Mouse (Mus musculus): ENCODE data around the gene Akap13. TPM values are rescaled to one million over a fixed set of nuclear protein-coding genes. Genes with fewer than 3 reads are reported as not detected.
"Not testable (repeated sequence)": the region's sequence is repeated elsewhere in the genome, so short reads cannot be mapped to it uniquely, and the experiment has no call there.

Gene Akap13
- polyA plus RNA-seq, 1 experiment from 2014 or later = 33.4 TPM

GRCm38 (mm10) chr7:75608716-75609115 is 153.4 kb downstream of the Akap13 start:
- Histone ChIP-seq H3K4me2 (no peak overlapping the region), H3K9ac (no peak overlapping the region), H3K36me3 (peaks cover 41% of the 10 kb centered on the region), H3K9me3 (replicated peaks) (no peaks in the 10 kb centered on the region), H3K4me1 (replicated peaks) (peaks cover 46% of the 10 kb centered on the region), H3K27ac (peak overlapping the region; percentile 94), H3K4me3 (replicated peaks) (no peak overlapping the region), H3K27me3 (no peaks in the 10 kb centered on the region)
- 71% methylated on average over 5 of the region's 5 CpGs for WGBS (ENCODE audit: insufficient replicate concordance)
- DNase-seq (no peak), ATAC-seq (ENCODE audit: low read depth) (no peak)

GRCm38 (mm10) chr7:75609456-75610262 is 154.3 kb downstream of the Akap13 start:
- 65% methylated on average over 14 of the region's 14 CpGs for WGBS (ENCODE audit: insufficient replicate concordance)
- DNase-seq = no peak
- H3K27ac ChIP-seq = peak overlapping the region; percentile 94
- peaks cover 55% of the 10 kb centered on the region for H3K4me1 ChIP-seq (replicated peaks)
- H3K9ac ChIP-seq = peak overlapping the region; percentile 79; the same call in 1 of the 2 replicates
- peaks cover 41% of the 10 kb centered on the region for H3K36me3 ChIP-seq
- H3K4me3 ChIP-seq (replicated peaks) = peak overlapping the region; percentile 21; the same call in 1 of the 2 replicates
- H3K9me3 ChIP-seq (replicated peaks) = no peaks in the 10 kb centered on the region
- H3K27me3 ChIP-seq = no peaks in the 10 kb centered on the region
- peak overlapping the region; percentile 65 for H3K4me2 ChIP-seq
- no peak for ATAC-seq (ENCODE audit: low read depth)

- ATAC-seq (ENCODE audit: low read depth) = peak; percentile 40
- Histone ChIP-seq H3K27me3 (no peaks in the 10 kb centered on the region), H3K4me1 (replicated peaks) (peaks cover 61% of the 10 kb centered on the region), H3K9ac (peak overlapping the region; percentile 79), H3K27ac (peak overlapping the region; percentile 94), H3K36me3 (peaks cover 44% of the 10 kb centered on the region), H3K9me3 (replicated peaks) (no peaks in the 10 kb centered on the region), H3K4me2 (peak overlapping the region; percentile 65), H3K4me3 (replicated peaks) (peak overlapping the region; percentile 21)
- no peak for DNase-seq
- 34% methylated on average over 9 of the region's 9 CpGs for WGBS (ENCODE audit: insufficient replicate concordance)
These were observed 155.1 kb downstream of the Akap13 start for GRCm38 (mm10) chr7:75610391-75610790.

- peak overlapping the region; percentile 79 for H3K9ac ChIP-seq
- peaks cover 71% of the 10 kb centered on the region for H3K4me1 ChIP-seq (replicated peaks)
These were observed 156.1 kb downstream of the Akap13 start for GRCm38 (mm10) chr7:75611261-75611950.

GRCm38 (mm10) chr7:75612000-75612682 is 156.8 kb downstream of the Akap13 start:
- ATAC-seq (ENCODE audit: low read depth) (peak; percentile 99), DNase-seq (peak; percentile 88)
- Histone ChIP-seq H3K4me2 (peak overlapping the region; percentile 65), H3K9me3 (replicated peaks) (no peaks in the 10 kb centered on the region), H3K36me3 (peaks cover 59% of the 10 kb centered on the region), H3K27ac (peak overlapping the region; percentile 94), H3K9ac (peak overlapping the region; percentile 79), H3K27me3 (no peaks in the 10 kb centered on the region), H3K4me3 (replicated peaks) (peak overlapping the region; percentile 66), H3K4me1 (replicated peaks) (peaks cover 78% of the 10 kb centered on the region)
- WGBS (ENCODE audit: insufficient replicate concordance) = 3% methylated on average over 13 of the region's 13 CpGs

More at GRCm38 (mm10) chr7:75611261-75611950, 156.1 kb downstream of the Akap13 start:
- H3K4me3 ChIP-seq (replicated peaks) = peak overlapping the region; percentile 66
- peaks cover 51% of the 10 kb centered on the region for H3K36me3 ChIP-seq
- 56% methylated on average over 15 of the region's 15 CpGs for WGBS (ENCODE audit: insufficient replicate concordance)
- ATAC-seq (ENCODE audit: low read depth) (peak; percentile 2; the same call in 1 of the 2 replicates), DNase-seq (no peak)
- peak overlapping the region; percentile 94 for H3K27ac ChIP-seq
- H3K4me2 ChIP-seq = peak overlapping the region; percentile 65
- H3K9me3 ChIP-seq (replicated peaks) = no peaks in the 10 kb centered on the region
- no peaks in the 10 kb centered on the region for H3K27me3 ChIP-seq

GRCm38 (mm10) chr7:75612683-75613053 is 157.3 kb downstream of the Akap13 start:
- H3K9ac ChIP-seq = peak overlapping the region; percentile 79

GRCm38 (mm10) chr7:75613240-75613639 is 157.9 kb downstream of the Akap13 start:
- peaks cover 61% of the 10 kb centered on the region for H3K36me3 ChIP-seq
- peak overlapping the region; percentile 66 for H3K4me3 ChIP-seq (replicated peaks)
- H3K27ac ChIP-seq = peak overlapping the region; percentile 94
- H3K9ac ChIP-seq = peak overlapping the region; percentile 79
- WGBS (ENCODE audit: insufficient replicate concordance) = 15% methylated on average over 5 of the region's 5 CpGs
- H3K27me3 ChIP-seq = no peaks in the 10 kb centered on the region
- no peak for ATAC-seq (ENCODE audit: low read depth)
- H3K9me3 ChIP-seq (replicated peaks) = no peaks in the 10 kb centered on the region
- H3K4me2 ChIP-seq = peak overlapping the region; percentile 65
- DNase-seq = no peak
- peaks cover 89% of the 10 kb centered on the region for H3K4me1 ChIP-seq (replicated peaks)

More at GRCm38 (mm10) chr7:75612683-75613053, 157.3 kb downstream of the Akap13 start:
- Histone ChIP-seq H3K4me2 (peak overlapping the region; percentile 65), H3K4me3 (replicated peaks) (peak overlapping the region; percentile 66), H3K9me3 (replicated peaks) (no peaks in the 10 kb centered on the region), H3K27ac (peak overlapping the region; percentile 94), H3K4me1 (replicated peaks) (peaks cover 83% of the 10 kb centered on the region), H3K27me3 (no peaks in the 10 kb centered on the region), H3K36me3 (peaks cover 60% of the 10 kb centered on the region)
- ATAC-seq (ENCODE audit: low read depth) (no peak), DNase-seq (no peak)

- Histone ChIP-seq H3K9me3 (replicated peaks) (no peaks in the 10 kb centered on the region), H3K36me3 (peaks cover 59% of the 10 kb centered on the region), H3K9ac (peak overlapping the region; percentile 61; the same call in 1 of the 2 replicates), H3K27ac (peak overlapping the region; percentile 65), H3K4me3 (replicated peaks) (peak overlapping the region; percentile 66), H3K27me3 (no peaks in the 10 kb centered on the region), H3K4me1 (replicated peaks) (peaks cover 81% of the 10 kb centered on the region), H3K4me2 (peak overlapping the region; percentile 62)
- DNase-seq (no peak), ATAC-seq (ENCODE audit: low read depth) (no peak)
- 66% methylated on average over 8 of the region's 8 CpGs for WGBS (ENCODE audit: insufficient replicate concordance)
These were observed 159.5 kb downstream of the Akap13 start for GRCm38 (mm10) chr7:75614826-75615225.

- 0 out of 2 replicates have a peak overlapping the region, but pooled peaks have one; percentile 24 for H3K27ac ChIP-seq
- peaks cover 59% of the 10 kb centered on the region for H3K4me1 ChIP-seq (replicated peaks)
- peak overlapping the region; percentile 28; the same call in 1 of the 2 replicates for H3K4me2 ChIP-seq
- H3K9ac ChIP-seq; H3K27me3 ChIP-seq; DNase-seq; ATAC-seq (ENCODE audit: low read depth); H3K9me3 ChIP-seq (replicated peaks); H3K4me3 ChIP-seq (replicated peaks): not testable (repeated sequence)
- 90% methylated on average over 4 of the region's 4 CpGs for WGBS (ENCODE audit: insufficient replicate concordance)
- H3K36me3 ChIP-seq = peaks cover 59% of the 10 kb centered on the region
These were observed 161.9 kb downstream of the Akap13 start for GRCm38 (mm10) chr7:75617246-75617645.

GRCm38 (mm10) chr7:75618699-75619098 is 163.4 kb downstream of the Akap13 start:
- Histone ChIP-seq H3K4me1 (replicated peaks) (peaks cover 50% of the 10 kb centered on the region), H3K36me3 (peaks cover 61% of the 10 kb centered on the region), H3K9me3 (replicated peaks) (no peaks in the 10 kb centered on the region), H3K27ac (no peak overlapping the region), H3K4me2 (no peak overlapping the region), H3K9ac (no peak overlapping the region), H3K4me3 (replicated peaks) (no peak overlapping the region), H3K27me3 (no peaks in the 10 kb centered on the region)
- ATAC-seq (ENCODE audit: low read depth) (no peak), DNase-seq (no peak)
- WGBS (ENCODE audit: insufficient replicate concordance) = 78% methylated on average over 3 of the region's 3 CpGs

- no peak for ATAC-seq (ENCODE audit: low read depth)
- Histone ChIP-seq H3K9me3 (replicated peaks) (no peaks in the 10 kb centered on the region), H3K27me3 (no peaks in the 10 kb centered on the region), H3K4me3 (replicated peaks) (no peak overlapping the region), H3K27ac (no peak overlapping the region), H3K9ac (no peak overlapping the region), H3K4me2 (no peak overlapping the region), H3K4me1 (replicated peaks) (peaks cover 39% of the 10 kb centered on the region), H3K36me3 (peaks cover 62% of the 10 kb centered on the region)
- WGBS (ENCODE audit: insufficient replicate concordance) = 84% methylated on average over 6 of the region's 6 CpGs
- DNase-seq = no peak
These were observed 164.5 kb downstream of the Akap13 start for GRCm38 (mm10) chr7:75619875-75620274.

Measured in liver, embryonic 13.5 days (tissue).